8 mouse cellular contexts compared by ENCODE assay signal in the genomic region with DNA sequence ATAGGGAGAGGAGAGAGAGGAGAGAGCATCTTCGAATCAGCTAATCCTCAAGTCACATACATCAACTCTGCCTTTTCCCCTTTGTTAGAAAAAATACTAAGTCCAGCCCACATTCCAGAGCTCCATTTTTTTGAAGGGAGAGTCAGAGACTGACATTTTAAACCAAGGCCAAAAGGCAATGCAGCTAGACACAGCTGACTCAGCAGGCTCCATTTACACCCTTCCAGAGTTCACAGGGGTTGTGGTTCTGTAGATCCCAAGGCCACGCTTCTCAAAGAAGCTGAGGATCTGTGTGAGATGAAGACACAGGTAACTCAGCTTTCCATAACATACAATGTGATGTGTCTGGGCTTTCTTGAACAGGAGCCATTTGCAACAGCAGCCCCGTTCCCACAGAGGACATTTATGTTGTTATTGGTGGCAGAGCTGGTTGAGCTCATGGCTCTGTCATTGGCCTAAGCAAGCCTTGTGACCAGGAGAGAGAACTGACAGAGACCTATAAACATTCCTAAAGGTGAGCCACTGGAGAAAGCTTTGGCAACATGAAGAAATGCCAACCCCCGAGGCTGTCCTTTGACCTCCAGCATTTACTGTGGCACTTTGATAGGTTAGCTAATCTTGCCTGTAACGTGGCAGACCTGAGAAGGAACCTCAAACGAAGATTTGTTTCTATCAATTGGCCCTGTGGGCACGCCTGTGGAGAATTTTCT. TPM values are rescaled to one million over a fixed set of nuclear protein-coding genes. Genes with fewer than 3 reads are reported as not detected.
DNase-seq lines count a peak whose midpoint lies in the region; ATAC-seq lines count a peak whose summit lies in the region.

No protein-coding gene starts in this region.

- peaks cover 9% of the 10 kb centered on the region for H3K4me1 ChIP-seq in heart, embryonic 11.5 days (ENCODE audit: control insufficient read depth, insufficient read depth, low read length)
- H3K4me1 ChIP-seq in embryonic facial prominence, embryonic 15.5 days: peaks cover 9% of the 10 kb centered on the region; the same call in 1 of the 2 replicates
- H3K4me1 ChIP-seq in intestine, embryonic 14.5 days (replicated peaks; ENCODE audit: control insufficient read depth, insufficient read depth, low read length): 0 out of 2 replicates have a peak, but pooled peaks cover 4% of the 10 kb centered on the region
- H3K4me1 ChIP-seq in liver, embryonic 16.5 days (ENCODE audit: control insufficient read depth, low read depth, low read length): peaks cover 11% of the 10 kb centered on the region

- H3K4me2 ChIP-seq in heart, embryonic 11.5 days: peak overlapping the region; percentile 54
- H3K4me2 ChIP-seq in embryonic facial prominence, embryonic 15.5 days (replicated peaks): peak overlapping the region; percentile 67
- peak overlapping the region; percentile 55 for H3K4me2 ChIP-seq in intestine, embryonic 14.5 days (ENCODE audit: low read length)
- H3K4me2 ChIP-seq in liver, embryonic 16.5 days (ENCODE audit: low read depth, low read length): peak overlapping the region; percentile 62

- no peak overlapping the region for H3K27ac ChIP-seq in heart, embryonic 11.5 days (ENCODE audit: low read depth, low read length)
- H3K27ac ChIP-seq in embryonic facial prominence, embryonic 15.5 days (replicated peaks): peak overlapping the region; percentile 83
- peak overlapping the region; percentile 47; the same call in 1 of the 2 replicates for H3K27ac ChIP-seq in intestine, embryonic 14.5 days (ENCODE audit: low read depth)
- H3K27ac ChIP-seq in liver, embryonic 16.5 days (ENCODE audit: low read length): peak overlapping the region; percentile 7; the same call in 1 of the 2 replicates

- no peaks in the 10 kb centered on the region for H3K36me3 ChIP-seq in heart, embryonic 11.5 days (ENCODE audit: control insufficient read depth, insufficient read depth, low read length)
- H3K36me3 ChIP-seq in embryonic facial prominence, embryonic 15.5 days: no peaks in the 10 kb centered on the region
- no peaks in the 10 kb centered on the region for H3K36me3 ChIP-seq in intestine, embryonic 14.5 days (ENCODE audit: control insufficient read depth, insufficient read depth, low read length)
- H3K36me3 ChIP-seq in liver, embryonic 16.5 days (ENCODE audit: control insufficient read depth, insufficient read depth): no peaks in the 10 kb centered on the region

- DNase-seq in heart, adult 9 months (ENCODE audit: low spot score in 2 of 2): no peak
- DNase-seq in intestine, embryonic 14.5 days (ENCODE audit: low spot score): no peak
- peak; percentile 81 for DNase-seq in yolk sac, embryonic 10.5 days (ENCODE audit: low spot score)
- DNase-seq in natural killer cell, adult 2 months (ENCODE audit: low spot score in 2 of 2): no peak
- no peak for DNase-seq in spleen, postnatal 14 days (ENCODE audit: low spot score in 2 of 2)

- ATAC-seq in heart, embryonic 11.5 days (replicated peaks; ENCODE audit: insufficient number of reproducible peaks, low FRiP score, low TSS enrichment): no peak
- ATAC-seq in embryonic facial prominence, embryonic 15.5 days (ENCODE audit: insufficient number of reproducible peaks, low FRiP score, low TSS enrichment, low read depth): no peak
- ATAC-seq in intestine, embryonic 14.5 days (replicated peaks; ENCODE audit: low FRiP score, low TSS enrichment, low read depth): no peak; the same call in 1 of the 2 replicates
- ATAC-seq in liver, embryonic 16.5 days (ENCODE audit: low read depth): no peak

- peak overlapping the region; percentile 52 for H3K4me3 ChIP-seq in heart, embryonic 11.5 days (ENCODE audit: low read depth, low read length)
- H3K4me3 ChIP-seq in embryonic facial prominence, embryonic 15.5 days (replicated peaks): peak overlapping the region; percentile 51
- H3K4me3 ChIP-seq in intestine, embryonic 14.5 days (ENCODE audit: low read depth, low read length): peak overlapping the region; percentile 42
- H3K4me3 ChIP-seq in liver, embryonic 16.5 days (ENCODE audit: low read depth, low read length): peak overlapping the region; percentile 67

- H3K9me3 ChIP-seq in heart, embryonic 11.5 days (replicated peaks; ENCODE audit: control insufficient read depth, low read length): no peaks in the 10 kb centered on the region
- no peaks in the 10 kb centered on the region for H3K9me3 ChIP-seq in embryonic facial prominence, embryonic 15.5 days (replicated peaks)
- H3K9me3 ChIP-seq in intestine, embryonic 14.5 days (ENCODE audit: control insufficient read depth, low read length): no peaks in the 10 kb centered on the region
- no peaks in the 10 kb centered on the region for H3K9me3 ChIP-seq in liver, embryonic 16.5 days (replicated peaks; ENCODE audit: control insufficient read depth, low read length)

- H3K27me3 ChIP-seq in heart, embryonic 11.5 days (ENCODE audit: control insufficient read depth, insufficient read depth, low read length): no peaks in the 10 kb centered on the region
- H3K27me3 ChIP-seq in embryonic facial prominence, embryonic 15.5 days: no peaks in the 10 kb centered on the region
- no peaks in the 10 kb centered on the region for H3K27me3 ChIP-seq in intestine, embryonic 14.5 days (replicated peaks; ENCODE audit: control insufficient read depth, insufficient read depth, low read length)
- no peaks in the 10 kb centered on the region for H3K27me3 ChIP-seq in liver, embryonic 16.5 days (ENCODE audit: control insufficient read depth, insufficient read depth, low read depth, low read length)

- peak overlapping the region; percentile 66 for H3K9ac ChIP-seq in heart, embryonic 11.5 days (ENCODE audit: low read depth, low read length)
- no peak overlapping the region for H3K9ac ChIP-seq in embryonic facial prominence, embryonic 15.5 days
- peak overlapping the region; percentile 59 for H3K9ac ChIP-seq in intestine, embryonic 14.5 days (ENCODE audit: low read length)
- H3K9ac ChIP-seq in liver, embryonic 16.5 days (ENCODE audit: low read depth, low read length): peak overlapping the region; percentile 59

- WGBS in heart, embryonic 11.5 days (ENCODE audit: insufficient replicate concordance): 72% methylated on average over 7 of the region's 7 CpGs
- WGBS in embryonic facial prominence, embryonic 15.5 days: 72% methylated on average over 6 of the region's 7 CpGs
- WGBS in intestine, embryonic 14.5 days: 62% methylated on average over 7 of the region's 7 CpGs
- 55% methylated on average over 7 of the region's 7 CpGs for WGBS in liver, embryonic 16.5 days (ENCODE audit: insufficient replicate concordance)

RNA-seq across cellular contexts. Expression of a gene that starts 17.0 kb away (rescaled TPM):
- 34.0 and 40.8 TPM in 2 replicates for polyA plus RNA-seq in heart, embryonic 11.5 days (2014; fragmentation: Nextera tagmentation; extraction: Ambion mirVana)
- 37.7 and 38.8 TPM in 2 replicates for polyA plus RNA-seq in embryonic facial prominence, embryonic 15.5 days (2015; fragmentation: Nextera tagmentation; extraction: Ambion mirVana)
- 38.9 and 41.6 TPM in 2 replicates for polyA plus RNA-seq in intestine, embryonic 14.5 days (2014; fragmentation: Nextera tagmentation; extraction: Ambion mirVana)
- polyA plus RNA-seq in liver, embryonic 16.5 days (2015; fragmentation: Nextera tagmentation; extraction: Ambion mirVana): 12.6 and 16.3 TPM in 2 replicates

RNA-seq across cellular contexts. Expression of a gene that starts 40.2 kb away (rescaled TPM):
- 15.9 and 23.4 TPM in 2 replicates for polyA plus RNA-seq in heart, embryonic 11.5 days (2014; fragmentation: Nextera tagmentation; extraction: Ambion mirVana)
- polyA plus RNA-seq in embryonic facial prominence, embryonic 15.5 days (2015; fragmentation: Nextera tagmentation; extraction: Ambion mirVana): 37.4 and 38.9 TPM in 2 replicates
- 20.7 and 24.2 TPM in 2 replicates for polyA plus RNA-seq in intestine, embryonic 14.5 days (2014; fragmentation: Nextera tagmentation; extraction: Ambion mirVana)
- 22.7 and 23.9 TPM in 2 replicates for polyA plus RNA-seq in liver, embryonic 16.5 days (2015; fragmentation: Nextera tagmentation; extraction: Ambion mirVana)
